8 mouse cellular contexts compared by ENCODE assay signal in genomic region chr16:33063267-33063666, GRCm38 (mm10). TPM values are rescaled to one million over a fixed set of nuclear protein-coding genes. Genes with fewer than 3 reads are reported as not detected.
A peak's percentile ranks its signal among the peaks of the same experiment; 100 is the strongest.
DNase-seq lines count a peak whose midpoint lies in the region; ATAC-seq lines count a peak whose summit lies in the region.

No protein-coding gene starts in this region.

- 10% methylated on average over 7 of the region's 7 CpGs for WGBS in lung, embryonic 16.5 days
- 35% methylated on average over 7 of the region's 7 CpGs for WGBS in embryonic facial prominence, embryonic 11.5 days
- 28% methylated on average over 7 of the region's 7 CpGs for WGBS in intestine, embryonic 14.5 days
- 22% methylated on average over 7 of the region's 7 CpGs for WGBS in neural tube, embryonic 13.5 days

- H3K36me3 ChIP-seq in lung, embryonic 16.5 days (ENCODE audit: control insufficient read depth, insufficient read depth, low read length) = peaks cover 22% of the 10 kb centered on the region
- H3K36me3 ChIP-seq in embryonic facial prominence, embryonic 11.5 days (replicated peaks; ENCODE audit: control insufficient read depth, insufficient read depth, low read depth, low read length) = peaks cover 10% of the 10 kb centered on the region
- H3K36me3 ChIP-seq in intestine, embryonic 14.5 days (ENCODE audit: control insufficient read depth, insufficient read depth, low read length) = peaks cover 27% of the 10 kb centered on the region
- peaks cover 35% of the 10 kb centered on the region for H3K36me3 ChIP-seq in neural tube, embryonic 13.5 days

- H3K27me3 ChIP-seq in lung, embryonic 16.5 days (ENCODE audit: control insufficient read depth, insufficient read depth, low read depth, low read length) = no peaks in the 10 kb centered on the region
- H3K27me3 ChIP-seq in embryonic facial prominence, embryonic 11.5 days (ENCODE audit: control insufficient read depth, insufficient read depth, low read length) = no peaks in the 10 kb centered on the region
- no peaks in the 10 kb centered on the region for H3K27me3 ChIP-seq in intestine, embryonic 14.5 days (replicated peaks; ENCODE audit: control insufficient read depth, insufficient read depth, low read length)
- no peaks in the 10 kb centered on the region for H3K27me3 ChIP-seq in neural tube, embryonic 13.5 days

- H3K4me3 ChIP-seq in lung, embryonic 16.5 days (ENCODE audit: low read length) = peak overlapping the region; percentile 81
- H3K4me3 ChIP-seq in embryonic facial prominence, embryonic 11.5 days (ENCODE audit: low read depth, low read length) = peak overlapping the region; percentile 66
- peak overlapping the region; percentile 74 for H3K4me3 ChIP-seq in intestine, embryonic 14.5 days (ENCODE audit: low read depth, low read length)
- peak overlapping the region; percentile 78 for H3K4me3 ChIP-seq in neural tube, embryonic 13.5 days

- no peak for DNase-seq in lung, postnatal 4 days
- DNase-seq in embryonic facial prominence, embryonic 11.5 days (ENCODE audit: low spot score) = no peak
- no peak for DNase-seq in intestine, embryonic 14.5 days (ENCODE audit: low spot score)
- no peak for DNase-seq in left cerebral cortex, adult 18-20 months (ENCODE audit: low spot score in 2 of 2)
- no peak for DNase-seq in frontal cortex, postnatal 14 days (ENCODE audit: low spot score in 2 of 2)
- no peak for DNase-seq in kidney, adult 11 months

- no peaks in the 10 kb centered on the region for H3K9me3 ChIP-seq in lung, embryonic 16.5 days (ENCODE audit: control insufficient read depth, low read length)
- no peaks in the 10 kb centered on the region for H3K9me3 ChIP-seq in embryonic facial prominence, embryonic 11.5 days (replicated peaks; ENCODE audit: control insufficient read depth, low read length)
- no peaks in the 10 kb centered on the region for H3K9me3 ChIP-seq in intestine, embryonic 14.5 days (ENCODE audit: control insufficient read depth, low read length)
- no peaks in the 10 kb centered on the region for H3K9me3 ChIP-seq in neural tube, embryonic 13.5 days

- peak overlapping the region; percentile 89 for H3K4me2 ChIP-seq in lung, embryonic 16.5 days (ENCODE audit: low read depth, low read length)
- peak overlapping the region; percentile 87 for H3K4me2 ChIP-seq in embryonic facial prominence, embryonic 11.5 days (ENCODE audit: low read depth, low read length)
- peak overlapping the region; percentile 69 for H3K4me2 ChIP-seq in intestine, embryonic 14.5 days (ENCODE audit: low read length)
- H3K4me2 ChIP-seq in neural tube, embryonic 13.5 days = peak overlapping the region; percentile 85

- H3K27ac ChIP-seq in lung, embryonic 16.5 days (ENCODE audit: low read length) = peak overlapping the region; percentile 85; the same call in 1 of the 2 replicates
- H3K27ac ChIP-seq in embryonic facial prominence, embryonic 11.5 days (replicated peaks; ENCODE audit: low read depth, low read length) = no peak overlapping the region
- no peak overlapping the region for H3K27ac ChIP-seq in intestine, embryonic 14.5 days (ENCODE audit: low read depth)
- H3K27ac ChIP-seq in neural tube, embryonic 13.5 days (replicated peaks) = no peak overlapping the region

- no peak for ATAC-seq in lung, embryonic 16.5 days (ENCODE audit: low read depth)
- ATAC-seq in embryonic facial prominence, embryonic 11.5 days (replicated peaks; ENCODE audit: insufficient number of reproducible peaks, low FRiP score, low TSS enrichment, low read depth) = no peak
- ATAC-seq in intestine, embryonic 14.5 days (replicated peaks; ENCODE audit: low FRiP score, low TSS enrichment, low read depth) = no peak
- ATAC-seq in neural tube, embryonic 13.5 days (ENCODE audit: low read depth) = no peak

- peak overlapping the region; percentile 76 for H3K9ac ChIP-seq in lung, embryonic 16.5 days (ENCODE audit: low read length)
- H3K9ac ChIP-seq in embryonic facial prominence, embryonic 11.5 days (replicated peaks; ENCODE audit: low read length) = peak overlapping the region; percentile 72
- H3K9ac ChIP-seq in intestine, embryonic 14.5 days (ENCODE audit: low read length) = peak overlapping the region; percentile 58
- peak overlapping the region; percentile 89 for H3K9ac ChIP-seq in neural tube, embryonic 13.5 days

- H3K4me1 ChIP-seq in lung, embryonic 16.5 days (replicated peaks; ENCODE audit: control insufficient read depth, insufficient read depth, low read length) = peaks cover 13% of the 10 kb centered on the region
- H3K4me1 ChIP-seq in embryonic facial prominence, embryonic 11.5 days (ENCODE audit: control insufficient read depth, insufficient read depth, low read length) = peaks cover 3% of the 10 kb centered on the region; the same call in 1 of the 2 replicates
- peaks cover 11% of the 10 kb centered on the region; the same call in 1 of the 2 replicates for H3K4me1 ChIP-seq in intestine, embryonic 14.5 days (replicated peaks; ENCODE audit: control insufficient read depth, insufficient read depth, low read length)
- H3K4me1 ChIP-seq in neural tube, embryonic 13.5 days (replicated peaks) = peaks cover 36% of the 10 kb centered on the region

RNA-seq across cellular contexts. Expression of gene Lmln, which starts 0.9 kb away (rescaled TPM):
- polyA plus RNA-seq in lung, embryonic 16.5 days (2015; fragmentation: Nextera tagmentation; extraction: Ambion mirVana) = 2.7 and 4.0 TPM in 2 replicates
- polyA plus RNA-seq in embryonic facial prominence, embryonic 11.5 days (2014; fragmentation: Nextera tagmentation; extraction: Ambion mirVana) = 1.2 and 2.3 TPM in 2 replicates
- 3.3 and 4.1 TPM in 2 replicates for polyA plus RNA-seq in intestine, embryonic 14.5 days (2014; fragmentation: Nextera tagmentation; extraction: Ambion mirVana)
- 2.0 and 3.7 TPM in 2 replicates for polyA plus RNA-seq in neural tube, embryonic 13.5 days (2015; fragmentation: Nextera tagmentation; extraction: Ambion mirVana)
- total RNA-seq in left cerebral cortex, adult 18-20 months (2021) = 10 to 100 TPM in 1 of 2 experiments, 1 to 10 TPM in 1; 8.8 to 10.4 TPM

RNA-seq across cellular contexts. Expression of gene Rpl35a, which starts 7.0 kb away (rescaled TPM):
- 895 and 1,004 TPM in 2 replicates for polyA plus RNA-seq in lung, embryonic 16.5 days (2015; fragmentation: Nextera tagmentation; extraction: Ambion mirVana)
- polyA plus RNA-seq in embryonic facial prominence, embryonic 11.5 days (2014; fragmentation: Nextera tagmentation; extraction: Ambion mirVana) = 929 and 931 TPM in 2 replicates
- 1,142 and 1,206 TPM in 2 replicates for polyA plus RNA-seq in intestine, embryonic 14.5 days (2014; fragmentation: Nextera tagmentation; extraction: Ambion mirVana)
- polyA plus RNA-seq in neural tube, embryonic 13.5 days (2015; fragmentation: Nextera tagmentation; extraction: Ambion mirVana) = 600 and 645 TPM in 2 replicates
- total RNA-seq in left cerebral cortex, adult 18-20 months (2021) = 100 to 1,000 TPM; 333 to 346 TPM

RNA-seq across cellular contexts. Expression of gene Iqcg, which starts 7.2 kb away (rescaled TPM):
- polyA plus RNA-seq in lung, embryonic 16.5 days (2015; fragmentation: Nextera tagmentation; extraction: Ambion mirVana) = 6.4 and 7.2 TPM in 2 replicates
- polyA plus RNA-seq in embryonic facial prominence, embryonic 11.5 days (2014; fragmentation: Nextera tagmentation; extraction: Ambion mirVana) = 3.7 and 3.8 TPM in 2 replicates
- 1.2 and 2.8 TPM in 2 replicates for polyA plus RNA-seq in intestine, embryonic 14.5 days (2014; fragmentation: Nextera tagmentation; extraction: Ambion mirVana)
- 4.1 and 5.5 TPM in 2 replicates for polyA plus RNA-seq in neural tube, embryonic 13.5 days (2015; fragmentation: Nextera tagmentation; extraction: Ambion mirVana)
- total RNA-seq in left cerebral cortex, adult 18-20 months (2021) = 1 to 10 TPM; 4.7 to 4.8 TPM
